Mouse (Mus musculus) cortical plate, adult 2 months (tissue): ENCODE results near the gene Kif6. TPM values are rescaled to one million over a fixed set of nuclear protein-coding genes. Genes with fewer than 3 reads are reported as not detected.

Source experiments
- H3K27ac ChIP-seq: fragments of 200-500 bp; 2 replicates; pipeline ENCODE4 v1.5.1; 2012; ENCODE audit warnings: low read length, control low read depth, inconsistent platforms; ENCODE audit not compliant: insufficient read depth
- H3K4me1 ChIP-seq: fragments of 200-500 bp; 2 replicates; pipeline ENCODE4 v1.6.1; 2011; ENCODE audit warnings: low read length; ENCODE audit not compliant: control insufficient read depth, insufficient read depth
- H3K4me3 ChIP-seq: fragments of 200-500 bp; 2 replicates; pipeline ENCODE4 v1.5.1; 2011; ENCODE audit warnings: mild to moderate bottlenecking, low read length, control low read depth; ENCODE audit not compliant: insufficient read depth
- CTCF ChIP-seq: fragments of 200-500 bp; IDR thresholded peaks from 2 replicates; pipeline ENCODE4 v1.5.1; 2011; ENCODE audit warnings: mild to moderate bottlenecking, control low read depth, low read length; ENCODE audit not compliant: insufficient read depth; ENCODE audit errors: extremely low read depth
- POLR2A ChIP-seq: fragments of 200-500 bp; IDR thresholded peaks from 2 replicates; pipeline ENCODE4 v1.6.1; 2011; ENCODE audit warnings: mild to moderate bottlenecking, low read length, control low read depth; ENCODE audit not compliant: insufficient read depth; ENCODE audit errors: extremely low read depth
- polyA plus RNA-seq: library from polyadenylated mRNA; depleted of rRNA; stranded (reverse); fragments of >200 nt; gene quantifications from 2 replicates; pipeline ENCODE4 v1.2.3, GENCODE M21; 2012; rRNA removed

Kif6 gene
- polyA plus RNA-seq, 1 experiment, result 1.9 TPM

GRCm38 (mm10) chr17:49951856-49952607 is 337.1 kb downstream of the Kif6 start:
- Histone ChIP-seq H3K4me3 (0 out of 2 replicates have a peak overlapping the region, but pooled peaks have one; percentile 8), H3K27ac (no peak overlapping the region), H3K4me1 (no peaks in the 10 kb centered on the region)
- no peak for TF ChIP-seq CTCF
- no peak for TF ChIP-seq POLR2A

DNA sequence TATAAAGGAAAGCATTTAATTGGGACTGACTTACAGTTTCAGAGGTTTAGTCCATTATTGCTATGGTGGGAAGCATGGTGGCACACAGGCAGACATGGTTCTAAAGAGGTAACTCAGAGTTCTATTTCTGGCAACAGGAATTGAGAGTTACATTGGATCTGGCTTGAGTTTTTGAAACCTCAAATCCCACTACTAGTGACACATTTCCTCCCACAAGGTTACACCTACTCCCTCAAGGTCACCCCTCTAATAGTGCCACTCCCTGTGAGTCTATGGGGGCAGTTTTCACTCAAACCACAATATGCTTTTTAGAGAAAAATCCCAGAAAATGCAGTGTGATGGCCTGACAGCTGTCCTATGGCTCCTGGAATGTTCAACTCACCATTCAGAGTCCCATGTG is 344.1 kb downstream of the Kif6 start:
- no peak overlapping the region for H3K4me3 ChIP-seq
- H3K27ac ChIP-seq, result no peak overlapping the region
- no peak for TF ChIP-seq CTCF
- no peak for TF ChIP-seq POLR2A
- H3K4me1 ChIP-seq, result no peaks in the 10 kb centered on the region

Other genes starting within 250 kb of the Kif6 start
- gene Mocs1, start 186.8 kb upstream of the Kif6 start, polyA plus RNA-seq, result 8.0 and 8.2 TPM in 2 replicates
- gene Daam2, start 50.8 kb upstream of the Kif6 start, polyA plus RNA-seq, result 38.3 and 40.9 TPM in 2 replicates